Mouse (Mus musculus) spleen, adult 2 months (tissue): ENCODE measurements around the gene Car14.

Experiments
- CTCF ChIP-seq: fragments of 200-500 bp; IDR thresholded peaks from 2 replicates; pipeline ENCODE4 v1.5.1; 2011; ENCODE audit warnings: mild to moderate bottlenecking, inconsistent platforms; ENCODE audit not compliant: insufficient read depth, insufficient read length, insufficient replicate concordance; ENCODE audit errors: extremely low read depth
- POLR2A ChIP-seq: fragments of 200-500 bp; IDR thresholded peaks from 2 replicates; pipeline ENCODE4 v1.6.1; 2011; ENCODE audit warnings: low read depth, low read length, inconsistent platforms

DNA sequence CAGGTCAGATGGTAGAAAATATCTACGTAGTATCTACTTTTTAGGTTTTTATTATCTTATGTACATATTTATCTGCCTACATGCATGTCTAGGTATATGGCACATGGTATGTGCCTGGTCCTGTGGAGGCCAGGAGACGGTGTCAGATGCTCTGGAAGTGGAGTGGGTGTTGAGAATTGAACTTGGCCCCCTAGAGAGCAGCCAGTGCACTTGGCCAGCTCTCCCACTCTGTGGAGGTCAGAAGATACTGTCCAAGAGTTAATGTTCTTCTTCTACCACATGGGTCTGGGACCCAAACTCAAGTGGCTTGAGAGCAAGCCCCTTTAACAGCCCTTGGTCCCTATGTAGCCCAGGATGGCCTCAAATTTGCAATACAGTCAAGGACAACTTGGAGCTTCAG, 37.1 kb downstream of the Car14 start:
- TF ChIP-seq CTCF (no peak), POLR2A (no peak)
